Mouse (Mus musculus): ENCODE data around the gene Nuak2.
A peak's percentile ranks its signal among the peaks of the same experiment; 100 is the strongest.

Nuak2 gene

GRCm38 (mm10) chr1:132381929-132382328, 66.0 kb downstream of the Nuak2 start:
- DNase-seq = peak; percentile 75
